Mouse (Mus musculus): ENCODE measurements around the gene Gak. TPM values are rescaled to one million over a fixed set of nuclear protein-coding genes. Genes with fewer than 3 reads are reported as not detected.

The Gak gene
- polyA plus RNA-seq, 1 experiment from 2014 or later, result 58.9 TPM

DNA sequence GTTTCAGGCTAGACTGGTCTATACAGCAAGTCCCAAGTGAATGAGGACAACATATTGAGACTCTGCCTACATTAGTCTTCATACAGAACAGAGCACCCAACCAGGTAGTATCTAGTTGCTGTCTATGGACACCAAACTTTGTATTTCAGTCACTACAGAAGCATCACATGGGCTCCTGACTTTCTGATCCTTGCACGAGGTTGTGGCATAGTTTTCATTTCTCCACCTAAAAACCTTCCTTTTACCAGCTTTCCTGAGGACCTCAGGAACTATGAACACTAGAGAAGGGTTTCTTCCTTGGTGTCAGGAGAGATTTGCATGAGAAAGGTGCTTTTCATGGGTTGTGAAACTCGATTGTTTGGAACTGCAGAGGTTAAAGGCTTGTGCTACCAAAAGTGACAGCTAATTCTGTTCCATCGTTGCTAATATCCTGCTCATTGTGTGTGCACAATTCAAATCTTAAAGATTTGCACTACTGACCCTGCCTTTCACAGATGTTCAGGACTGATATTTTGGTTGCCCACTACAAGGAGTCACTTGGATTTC lies 38.9 kb upstream of the Gak start:
- peaks cover 11% of the 10 kb centered on the region for H3K36me3 ChIP-seq
- H3K4me2 ChIP-seq (replicated peaks), result peak overlapping the region; percentile 74
- H3K27me3 ChIP-seq (replicated peaks), result no peaks in the 10 kb centered on the region
- H3K4me3 ChIP-seq, result peak overlapping the region; percentile 50
- no peak overlapping the region for H3K27ac ChIP-seq
- WGBS, result 17% methylated on average over 3 of the region's 3 CpGs
- no peaks in the 10 kb centered on the region for H3K9me3 ChIP-seq
- H3K9ac ChIP-seq, result peak overlapping the region; percentile 67; the same call in 1 of the 2 replicates
- 0 out of 2 replicates have a peak, but pooled peaks have one; percentile 5 for ATAC-seq (ENCODE audit: low FRiP score, low read depth)
- peaks cover 15% of the 10 kb centered on the region for H3K4me1 ChIP-seq

DNA sequence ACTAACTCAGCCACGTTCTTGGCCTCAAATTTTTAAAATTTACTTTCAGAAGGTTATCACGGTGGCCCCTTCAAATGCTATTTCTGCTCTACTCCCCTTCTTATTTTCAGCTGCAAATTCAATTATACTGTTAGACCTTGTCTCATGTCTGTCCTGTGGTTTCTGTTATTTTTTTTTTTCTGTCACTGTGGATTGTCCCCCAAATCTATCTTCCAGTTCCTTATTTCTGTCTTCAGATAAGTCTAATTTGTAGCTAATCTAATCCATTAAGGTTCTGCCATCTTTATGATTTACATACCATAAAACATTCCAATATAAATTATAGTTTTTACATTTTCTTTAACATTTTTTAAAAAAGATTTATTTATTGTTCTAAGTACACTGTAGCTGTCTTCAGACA lies 37.8 kb upstream of the Gak start:
- Histone ChIP-seq H3K9me3 (no peaks in the 10 kb centered on the region), H3K27me3 (replicated peaks) (no peaks in the 10 kb centered on the region), H3K4me2 (replicated peaks) (no peak overlapping the region), H3K4me1 (peaks cover 15% of the 10 kb centered on the region), H3K4me3 (no peak overlapping the region), H3K9ac (no peak overlapping the region), H3K27ac (no peak overlapping the region), H3K36me3 (peaks cover 8% of the 10 kb centered on the region)
- 73% methylated on average over 2 of the region's 2 CpGs for WGBS
- no peak for ATAC-seq (ENCODE audit: low FRiP score, low read depth)

DNA sequence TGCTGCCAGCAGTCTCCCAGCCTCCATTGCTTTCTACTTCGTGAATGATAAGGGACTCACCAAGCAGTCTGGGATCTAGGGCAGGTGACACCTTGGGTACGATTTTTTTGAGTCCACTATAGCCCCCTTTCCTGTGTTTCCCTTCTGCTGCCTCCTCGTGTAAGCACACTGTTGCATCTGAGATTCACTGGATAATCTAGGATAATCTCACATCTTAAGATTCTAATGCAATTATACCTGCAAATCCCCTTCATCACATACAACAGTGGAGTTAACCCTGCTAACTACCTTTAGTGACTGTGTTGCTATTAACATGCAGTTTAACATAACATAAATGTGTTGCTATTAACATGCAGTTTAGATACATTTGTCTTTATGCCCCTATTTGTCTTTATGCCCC lies 35.5 kb upstream of the Gak start:
- no peaks in the 10 kb centered on the region for H3K27me3 ChIP-seq (replicated peaks)
- no peaks in the 10 kb centered on the region for H3K9me3 ChIP-seq
- no peak overlapping the region for H3K27ac ChIP-seq
- H3K4me2 ChIP-seq (replicated peaks), result no peak overlapping the region
- H3K9ac ChIP-seq, result no peak overlapping the region
- H3K4me3 ChIP-seq, result no peak overlapping the region
- no peaks in the 10 kb centered on the region for H3K36me3 ChIP-seq
- no peak for ATAC-seq (ENCODE audit: low FRiP score, low read depth)
- 46% methylated on average over 3 of the region's 3 CpGs for WGBS
- peaks cover 16% of the 10 kb centered on the region for H3K4me1 ChIP-seq

DNA sequence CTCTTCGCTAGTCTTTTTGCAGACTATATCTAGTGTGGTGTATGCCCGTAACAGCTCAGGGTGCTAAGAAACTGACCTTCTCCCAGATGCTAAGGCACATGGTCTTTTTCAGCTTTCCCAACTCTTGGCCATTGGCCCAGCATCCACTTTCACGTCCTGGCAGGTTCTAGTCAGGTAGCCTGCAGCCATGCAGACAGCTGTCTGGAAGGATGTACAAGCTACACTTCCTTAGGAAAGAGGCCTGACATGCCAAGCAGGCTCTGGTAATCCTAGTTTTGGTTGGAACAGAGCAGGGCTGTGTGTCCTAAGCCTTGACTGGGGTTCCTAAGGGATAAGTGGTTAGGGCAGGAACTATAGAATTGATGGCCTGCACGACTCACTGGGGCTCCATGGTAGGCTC lies 33.2 kb upstream of the Gak start:
- no peak for ATAC-seq (ENCODE audit: low FRiP score, low read depth)
- H3K9me3 ChIP-seq, result no peaks in the 10 kb centered on the region
- peaks cover 19% of the 10 kb centered on the region for H3K4me1 ChIP-seq
- H3K4me3 ChIP-seq, result no peak overlapping the region
- no peak overlapping the region for H3K9ac ChIP-seq
- H3K36me3 ChIP-seq, result peaks cover 1% of the 10 kb centered on the region
- H3K4me2 ChIP-seq (replicated peaks), result no peak overlapping the region
- 91% methylated on average over 4 of the region's 4 CpGs for WGBS
- no peak overlapping the region for H3K27ac ChIP-seq
- no peaks in the 10 kb centered on the region for H3K27me3 ChIP-seq (replicated peaks)

- Histone ChIP-seq H3K27ac (no peak overlapping the region), H3K36me3 (peaks cover 19% of the 10 kb centered on the region), H3K4me2 (replicated peaks) (peak overlapping the region; percentile 81), H3K4me1 (peaks cover 19% of the 10 kb centered on the region), H3K9me3 (no peaks in the 10 kb centered on the region), H3K27me3 (replicated peaks) (no peaks in the 10 kb centered on the region), H3K9ac (peak overlapping the region; percentile 82), H3K4me3 (peak overlapping the region; percentile 84)
- WGBS, result 12% methylated on average over 36 of the region's 36 CpGs
- peak; percentile 98 for ATAC-seq (ENCODE audit: low FRiP score, low read depth)
These were observed 31.2 kb upstream of the Gak start for GRCm38 (mm10) chr5:108660632-108661268.

- Histone ChIP-seq H3K9ac (peak within 1 kb of the TSS; percentile 82), H3K4me3 (peak within 1 kb of the TSS; percentile 84), H3K4me1 (peaks cover 19% of the 10 kb centered on the region), H3K27ac (no peak within 1 kb of the TSS), H3K27me3 (replicated peaks) (no peaks in the 10 kb centered on the region), H3K4me2 (replicated peaks) (peak within 1 kb of the TSS; percentile 81), H3K9me3 (no peaks in the 10 kb centered on the region), H3K36me3 (peaks cover 27% of the 10 kb centered on the region)
- 12% methylated on average over 24 of the region's 24 CpGs for WGBS
- peak; percentile 56 for ATAC-seq (ENCODE audit: low FRiP score, low read depth)
These were observed 30.4 kb upstream of the Gak start, which contains the start of gene Idua for GRCm38 (mm10) chr5:108659698-108660631. Gene Idua (plus strand): TSS chr5:108660331.

DNA sequence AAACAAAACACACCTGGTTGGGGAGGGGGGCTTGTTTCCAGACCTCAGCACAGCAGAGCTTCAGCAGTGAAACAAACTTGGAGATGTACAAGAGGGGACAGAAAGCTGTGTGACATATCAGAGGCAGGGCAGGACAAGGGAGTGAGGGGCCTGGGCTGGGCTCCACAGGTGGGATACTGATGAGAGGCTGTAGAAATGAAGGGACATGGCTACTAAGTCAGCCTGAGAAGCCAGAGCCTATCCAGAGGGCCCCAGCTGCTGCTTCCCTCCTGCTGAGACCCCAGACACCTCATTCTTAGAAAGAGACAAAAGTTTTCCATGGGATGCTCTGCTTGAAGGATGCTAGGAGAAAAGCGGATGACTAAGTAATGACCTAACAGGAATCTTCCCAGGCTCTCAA lies 29.1 kb upstream of the Gak start:
- H3K9ac ChIP-seq, result no peak overlapping the region
- WGBS, result 79% methylated on average over 1 of the region's 1 CpGs
- no peak overlapping the region for H3K27ac ChIP-seq
- H3K9me3 ChIP-seq, result no peaks in the 10 kb centered on the region
- H3K36me3 ChIP-seq, result peaks cover 39% of the 10 kb centered on the region
- H3K4me3 ChIP-seq, result no peak overlapping the region
- no peaks in the 10 kb centered on the region for H3K27me3 ChIP-seq (replicated peaks)
- H3K4me2 ChIP-seq (replicated peaks), result no peak overlapping the region
- no peak for ATAC-seq (ENCODE audit: low FRiP score, low read depth)
- H3K4me1 ChIP-seq, result peaks cover 19% of the 10 kb centered on the region

DNA sequence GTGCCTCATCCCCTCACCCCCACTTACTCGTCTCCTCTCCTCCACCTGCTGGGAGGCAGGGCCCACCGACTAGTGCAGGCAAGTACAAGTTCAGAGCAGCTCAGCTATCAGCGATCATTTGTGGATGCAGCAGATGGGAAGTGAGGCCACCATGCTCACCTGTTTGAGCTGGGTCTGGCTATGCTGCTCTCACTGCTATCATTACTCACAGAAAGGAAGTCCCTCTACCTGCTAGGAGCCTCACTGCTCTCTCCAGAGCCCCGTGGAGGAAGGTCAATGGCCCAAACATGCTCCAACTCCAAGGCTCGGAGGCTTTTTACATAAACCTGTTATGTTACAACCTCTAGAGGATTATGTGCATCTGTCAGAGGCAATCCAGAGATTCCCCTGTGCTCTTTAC lies 27.9 kb upstream of the Gak start:
- WGBS, result 82% methylated on average over 5 of the region's 5 CpGs
- no peak for ATAC-seq (ENCODE audit: low FRiP score, low read depth)
- Histone ChIP-seq H3K27ac (no peak overlapping the region), H3K4me1 (peaks cover 19% of the 10 kb centered on the region), H3K9me3 (no peaks in the 10 kb centered on the region), H3K36me3 (peaks cover 51% of the 10 kb centered on the region), H3K27me3 (replicated peaks) (no peaks in the 10 kb centered on the region), H3K9ac (no peak overlapping the region), H3K4me2 (replicated peaks) (no peak overlapping the region), H3K4me3 (no peak overlapping the region)

- no peak overlapping the region for H3K27ac ChIP-seq
- no peak overlapping the region for H3K9ac ChIP-seq
- no peak overlapping the region for H3K4me3 ChIP-seq
- peaks cover 53% of the 10 kb centered on the region for H3K36me3 ChIP-seq
- ATAC-seq (ENCODE audit: low FRiP score, low read depth), result no peak
- no peak overlapping the region for H3K4me2 ChIP-seq (replicated peaks)
- H3K4me1 ChIP-seq, result peaks cover 19% of the 10 kb centered on the region
- 95% methylated on average over 15 of the region's 15 CpGs for WGBS
- no peaks in the 10 kb centered on the region for H3K27me3 ChIP-seq (replicated peaks)
- no peaks in the 10 kb centered on the region for H3K9me3 ChIP-seq
These were observed 26.5 kb upstream of the Gak start for GRCm38 (mm10) chr5:108655891-108656650.

DNA sequence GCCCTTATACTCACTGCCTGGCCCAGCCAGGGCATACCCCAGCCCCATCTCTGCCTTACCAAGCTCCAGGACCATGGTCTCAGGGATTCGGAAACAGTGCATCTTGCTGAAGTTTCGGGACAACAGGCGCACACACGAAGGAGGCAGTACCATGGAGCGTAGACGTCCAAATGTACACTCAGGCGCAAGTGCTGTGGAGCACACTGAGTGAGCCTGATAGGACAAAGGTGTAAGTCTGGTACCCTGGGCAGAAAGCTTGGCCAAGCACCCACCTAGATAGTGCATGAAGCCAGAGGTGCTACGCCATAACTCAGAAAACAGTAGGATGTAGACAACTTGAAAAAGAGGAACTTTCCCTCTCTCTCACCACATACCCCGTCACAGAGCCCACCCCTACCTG lies 25.8 kb upstream of the Gak start:
- no peaks in the 10 kb centered on the region for H3K9me3 ChIP-seq
- WGBS, result 94% methylated on average over 9 of the region's 9 CpGs
- H3K36me3 ChIP-seq, result peaks cover 56% of the 10 kb centered on the region
- H3K27ac ChIP-seq, result no peak overlapping the region
- H3K9ac ChIP-seq, result no peak overlapping the region
- H3K27me3 ChIP-seq (replicated peaks), result no peaks in the 10 kb centered on the region
- H3K4me1 ChIP-seq, result peaks cover 19% of the 10 kb centered on the region
- no peak overlapping the region for H3K4me3 ChIP-seq
- no peak overlapping the region for H3K4me2 ChIP-seq (replicated peaks)
- no peak for ATAC-seq (ENCODE audit: low FRiP score, low read depth)

DNA sequence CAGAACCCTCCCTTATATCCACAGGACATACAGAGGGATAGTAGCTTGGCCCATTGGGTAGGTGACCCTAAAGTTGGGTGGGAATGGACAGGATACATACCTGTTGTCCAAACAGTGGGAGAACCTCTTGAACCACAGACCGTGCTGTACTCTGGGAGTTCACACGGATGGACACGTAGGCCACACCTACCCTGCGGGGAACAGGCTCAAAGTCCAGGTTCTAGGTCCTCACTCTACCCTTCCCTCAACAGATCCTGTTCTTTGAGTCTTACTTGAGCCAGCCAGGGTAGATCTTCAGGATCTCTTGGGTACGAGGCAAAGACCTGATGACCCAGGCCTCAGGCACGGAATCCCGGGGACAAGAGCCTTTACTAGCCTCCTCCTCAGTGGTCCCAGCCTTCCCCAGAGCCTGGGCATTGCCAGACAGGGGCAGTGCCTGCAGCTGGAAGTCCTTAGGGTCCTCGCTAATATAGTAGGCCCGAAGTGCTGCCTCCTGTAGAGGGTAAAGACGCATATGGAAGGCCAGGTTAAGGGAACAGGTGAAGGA lies 25.0 kb upstream of the Gak start:
- Histone ChIP-seq H3K36me3 (peaks cover 65% of the 10 kb centered on the region), H3K9ac (no peak overlapping the region), H3K4me1 (peaks cover 12% of the 10 kb centered on the region), H3K27me3 (replicated peaks) (no peaks in the 10 kb centered on the region), H3K4me3 (no peak overlapping the region), H3K9me3 (no peaks in the 10 kb centered on the region), H3K27ac (no peak overlapping the region), H3K4me2 (replicated peaks) (no peak overlapping the region)
- ATAC-seq (ENCODE audit: low FRiP score, low read depth), result no peak
- WGBS, result 93% methylated on average over 10 of the region's 10 CpGs
